Mouse (Mus musculus) CH12.LX (cell line): Measurements from ENCODE around the gene Srcin1. TPM values are rescaled to one million over a fixed set of nuclear protein-coding genes. Genes with fewer than 3 reads are reported as not detected.

Source experiments
- DNase-seq: peaks from one replicate; pipeline ENCODE4 v3.0.0-alpha.2; 2013; ENCODE audit errors: extremely low read depth
- H3K27ac ChIP-seq: 2 replicates; pipeline ENCODE4 v1.5.1; 2012; ENCODE audit warnings: low read depth, mild to moderate bottlenecking, control low read depth, moderate library complexity; ENCODE audit not compliant: insufficient read depth
- H3K27me3 ChIP-seq: replicated peaks from 2 replicates; pipeline ENCODE3; 2012; ENCODE audit warnings: inconsistent platforms
- H3K36me3 ChIP-seq, 2 experiments: replicated peaks in 1 of 2; 2 replicates each; pipeline versions ENCODE3 to v1.6.1; 2012; ENCODE audit warnings: inconsistent platforms in 1 of 2, low read length in 1 of 2, mild to moderate bottlenecking in 1 of 2, mixed read lengths in 1 of 2, moderate library complexity in 1 of 2; ENCODE audit not compliant: control insufficient read depth in 1 of 2, insufficient read depth in 1 of 2
- H3K4me1 ChIP-seq, 2 experiments: 2 replicates each; pipeline ENCODE4 v1.6.1; 2012; ENCODE audit warnings: inconsistent platforms in 1 of 2, moderate library complexity in 1 of 2; ENCODE audit not compliant: insufficient read depth in 2 of 2, control insufficient read depth in 1 of 2
- H3K4me2 ChIP-seq: 2 replicates; pipeline ENCODE4 v1.6.1; 2012; ENCODE audit warnings: low read depth, mild to moderate bottlenecking, control low read depth; ENCODE audit not compliant: poor library complexity, insufficient read depth, severe bottlenecking
- H3K4me3 ChIP-seq, 3 experiments: fragments of 150-350 bp in 1 of 3; sonication (generic) in 1 of 3; replicated peaks in 1 of 3; 2 replicates each; pipeline versions ENCODE3 to v1.5.1; 2011 to 2012; ENCODE audit warnings: low read depth in 2 of 3, low read length in 2 of 3, mild to moderate bottlenecking in 2 of 3, moderate library complexity in 2 of 3, control low read depth in 1 of 3, improper control_type of control experiment in 1 of 3, inconsistent platforms in 1 of 3, mixed read lengths in 1 of 3; ENCODE audit not compliant: poor library complexity in 1 of 3
- H3K79me2 ChIP-seq: replicated peaks from 2 replicates; pipeline ENCODE4 v1.6.1; 2012; ENCODE audit warnings: mild to moderate bottlenecking, moderate library complexity; ENCODE audit not compliant: control insufficient read depth, poor library complexity, insufficient read depth, severe bottlenecking; ENCODE audit errors: extremely low read depth
- H3K9ac ChIP-seq: 2 replicates; pipeline ENCODE4 v1.6.1; 2012; ENCODE audit warnings: low read depth, mild to moderate bottlenecking, control low read depth, moderate library complexity; ENCODE audit not compliant: insufficient read depth
- H3K9me3 ChIP-seq: replicated peaks from 2 replicates; pipeline ENCODE3; 2012; ENCODE audit warnings: low read length, inconsistent platforms, mixed read lengths
- CHD2 ChIP-seq: IDR thresholded peaks from 2 replicates; pipeline ENCODE4 v1.6.1; 2011; ENCODE audit warnings: low read length, improper control_type of control experiment
- E2F4 ChIP-seq: IDR thresholded peaks from 2 replicates; pipeline ENCODE4 v1.6.1; 2011; ENCODE audit warnings: low read depth, low read length, improper control_type of control experiment; ENCODE audit not compliant: insufficient replicate concordance
- JUND ChIP-seq: conservative IDR thresholded peaks from 2 replicates; pipeline ENCODE4 v1.6.1; 2011; ENCODE audit warnings: low read depth, low read length, improper control_type of control experiment
- MEF2A ChIP-seq: IDR thresholded peaks from 2 replicates; pipeline ENCODE4 v1.6.1; 2014; ENCODE audit warnings: low read depth, mild to moderate bottlenecking, inconsistent platforms, low read length, improper control_type of control experiment, borderline replicate concordance
- NRF1 ChIP-seq: IDR thresholded peaks from 2 replicates; pipeline ENCODE4 v1.6.1; 2014; ENCODE audit warnings: low read depth, mild to moderate bottlenecking, inconsistent platforms, low read length, improper control_type of control experiment, moderate library complexity
- PAX5 ChIP-seq: IDR thresholded peaks from 2 replicates; pipeline ENCODE4 v1.6.1; 2012; ENCODE audit warnings: low read length, inconsistent platforms, mixed read lengths
- SIN3A ChIP-seq: IDR thresholded peaks from 2 replicates; pipeline ENCODE4 v1.6.1; 2012; ENCODE audit warnings: low read length, improper control_type of control experiment, inconsistent platforms
- SMC3 ChIP-seq: IDR thresholded peaks from 2 replicates; pipeline ENCODE4 v1.6.1; 2011; ENCODE audit warnings: low read depth, low read length, improper control_type of control experiment
- TBP ChIP-seq: conservative IDR thresholded peaks from 2 replicates; pipeline ENCODE4 v1.6.1; 2011; ENCODE audit warnings: low read depth, low read length, improper control_type of control experiment
- ZC3H11A ChIP-seq: IDR thresholded peaks from 2 replicates; pipeline ENCODE4 v1.6.1; 2012; ENCODE audit warnings: low read depth, mild to moderate bottlenecking, inconsistent platforms, low read length, improper control_type of control experiment
- dilution Hi-C: fragments of 300-500 bp; cut with MboI; formaldehyde crosslinking; loops from 2 replicates; pipeline ENCODE4 v1.14.3; 2020; ENCODE audit warnings: low sequenced_read_pairs; ENCODE audit not compliant: extremely low pct_unique_long_range_greater_than_20kb, extremely low pct_ligation_motif_present
- in situ Hi-C: fragments of 300-500 bp; cut with MboI; formaldehyde crosslinking; loops from 3 replicates; pipeline ENCODE4 v1.14.3; 2019; ENCODE audit warnings: low sequenced_read_pairs, low pct_ligation_motif_present, low pct_unique_long_range_greater_than_20kb, mixed read lengths
- polyA plus RNA-seq: library from polyadenylated mRNA; unstranded; fragments of >175 nt; gene quantifications from 2 replicates; pipeline ENCODE4 v1.2.1, GENCODE M21; 2012; ENCODE audit warnings: low read depth; ENCODE audit not compliant: insufficient read length
- total RNA-seq, 2 experiments: library from RNA; depleted of rRNA; stranded (reverse); fragments of 300-350 nt in 1 of 2; fragments of >200 nt in 1 of 2; gene quantifications; 2 replicates each; pipeline ENCODE4 v1.2.3; 2012 to 2014

Gene Srcin1
- total and polyA plus RNA-seq, 3 experiments: 0.08 to 0.09 TPM; not detected in 1

GRCm38 (mm10) chr11:97615276-97615675 is 39.3 kb upstream of the Srcin1 start:
- Histone ChIP-seq H3K79me2 (no peaks in the 10 kb centered on the region), H3K27me3 (peaks cover 47% of the 10 kb centered on the region), H3K27ac (no peak overlapping the region), H3K4me1 (peaks cover 5 to 12% of the 10 kb centered on the region in 2 experiments; a peak in 3 of 4 replicates), H3K4me3 (no peak overlapping the region), H3K36me3 (no peaks in the 10 kb centered on the region), H3K4me2 (no peak overlapping the region), H3K9me3 (no peaks in the 10 kb centered on the region), H3K9ac (no peak overlapping the region)
- dilution Hi-C loops (no loop called here), in situ Hi-C loops (no loop called here)
- DNase-seq: no peak
- no peak for TF ChIP-seq SIN3A
- no peak for TF ChIP-seq MEF2A
- no peak for TF ChIP-seq NRF1

- Histone ChIP-seq H3K79me2 (no peaks in the 10 kb centered on the region), H3K4me1 (peaks cover 4 to 9% of the 10 kb centered on the region in 2 experiments; a peak in 2 of 4 replicates), H3K36me3 (no peaks in the 10 kb centered on the region), H3K4me3 (no peak overlapping the region), H3K27ac (no peak overlapping the region), H3K9ac (no peak overlapping the region), H3K9me3 (no peaks in the 10 kb centered on the region), H3K27me3 (peaks cover 52% of the 10 kb centered on the region), H3K4me2 (no peak overlapping the region)
- in situ Hi-C loops: no loop called here
- TF ChIP-seq E2F4 (no peak), PAX5 (no peak)
- no peak for DNase-seq
- dilution Hi-C loops: no loop called here
Observed at GRCm38 (mm10) chr11:97611076-97611475, 35.1 kb upstream of the Srcin1 start.

GRCm38 (mm10) chr11:97609743-97610142 is 33.8 kb upstream of the Srcin1 start:
- H3K4me3 ChIP-seq: no peak overlapping the region
- no peak for TF ChIP-seq TBP
- TF ChIP-seq JUND: no peak
- TF ChIP-seq CHD2: no peak
- no peak for TF ChIP-seq SMC3
- no peak for TF ChIP-seq SIN3A
- no peak for TF ChIP-seq ZC3H11A
- no peak for DNase-seq
- dilution Hi-C loops (no loop called here), in situ Hi-C loops (no loop called here)
- H3K4me1 ChIP-seq: peaks cover 4 to 9% of the 10 kb centered on the region in 2 experiments; a peak in 2 of 4 replicates
- no peaks in the 10 kb centered on the region for H3K9me3 ChIP-seq
- no peak overlapping the region for H3K4me2 ChIP-seq
- H3K27ac ChIP-seq: no peak overlapping the region
- H3K36me3 ChIP-seq: no peaks in the 10 kb centered on the region
- no peaks in the 10 kb centered on the region for H3K79me2 ChIP-seq
- no peak overlapping the region for H3K9ac ChIP-seq
- peaks cover 50% of the 10 kb centered on the region for H3K27me3 ChIP-seq
